Mouse (Mus musculus) neural tube, embryonic 14.5 days (tissue): ENCODE measurements around the gene Arhgap8. TPM values are rescaled to one million over a fixed set of nuclear protein-coding genes. Genes with fewer than 3 reads are reported as not detected.

ENCODE experiments used
- ATAC-seq: fragments of 200-750 bp; cut with Nextera tagmentation; 2 replicates; pipeline ENCODE4 v1.8.0; 2017; ENCODE audit warnings: low read depth, mild to moderate bottlenecking, moderate TSS enrichment, moderate library complexity
- H3K27ac ChIP-seq: fragments of 300-500 bp; sonication (generic); 2 replicates; pipeline ENCODE4 v1.5.1; 2014; ENCODE audit warnings: low read depth, mild to moderate bottlenecking, control low read depth, low read length, moderate library complexity, mixed read lengths
- H3K27me3 ChIP-seq: fragments of 300-500 bp; sonication (generic); 2 replicates; pipeline ENCODE4 v1.6.1; 2014; ENCODE audit warnings: low read length; ENCODE audit not compliant: control insufficient read depth, insufficient read depth
- H3K36me3 ChIP-seq: fragments of 300-500 bp; sonication (generic); 2 replicates; pipeline ENCODE4 v1.6.1; 2014; ENCODE audit warnings: low read length, mixed read lengths; ENCODE audit not compliant: control insufficient read depth, insufficient read depth
- H3K4me1 ChIP-seq: fragments of 300-500 bp; sonication (generic); 2 replicates; pipeline ENCODE4 v1.6.1; 2014; ENCODE audit warnings: low read length; ENCODE audit not compliant: control insufficient read depth, insufficient read depth
- H3K4me2 ChIP-seq: fragments of 300-500 bp; sonication (generic); 2 replicates; pipeline ENCODE4 v1.6.1; 2014; ENCODE audit warnings: mild to moderate bottlenecking, low read depth, low read length, control low read depth
- H3K4me3 ChIP-seq: fragments of 300-500 bp; sonication (generic); 2 replicates; pipeline ENCODE4 v1.5.1; 2014; ENCODE audit warnings: low read depth, low read length, control low read depth, mixed read lengths
- H3K9ac ChIP-seq: fragments of 300-500 bp; sonication (generic); replicated peaks from 2 replicates; pipeline ENCODE4 v1.6.1; 2014; ENCODE audit warnings: low read depth, mild to moderate bottlenecking, control low read depth, low read length, mixed read lengths
- H3K9me3 ChIP-seq: fragments of 300-500 bp; sonication (generic); 2 replicates; pipeline ENCODE4 v1.6.1; 2016; ENCODE audit warnings: low read length; ENCODE audit not compliant: control insufficient read depth
- WGBS: fragments of 180-500 bp; shearing (Covaris S2); extraction: QIAGEN DNeasy Blood & Tissue Kit; methylation state at CpG from one replicate; pipeline ENCODE4 v1.1.7; 2014; 5-methylcytosine and 5-hydroxymethylcytosine counted together
- polyA plus RNA-seq: library from polyadenylated mRNA; unstranded; fragments of >200 nt; fragmentation: Nextera tagmentation; extraction: Ambion mirVana; gene quantifications from 2 replicates; pipeline ENCODE4 v1.2.1, GENCODE M21; 2014

Gene Arhgap8
- polyA plus RNA-seq, 1 experiment from 2014 or later, result 2.5 TPM

GRCm38 (mm10) chr15:84817589-84817988 is 97.7 kb downstream of the Arhgap8 start:
- no peak overlapping the region for H3K4me3 ChIP-seq
- H3K27me3 ChIP-seq, result no peaks in the 10 kb centered on the region
- no peaks in the 10 kb centered on the region for H3K36me3 ChIP-seq
- H3K27ac ChIP-seq, result no peak overlapping the region
- WGBS, result 68% methylated on average over 3 of the region's 3 CpGs
- H3K9ac ChIP-seq, result no peak overlapping the region
- no peaks in the 10 kb centered on the region for H3K9me3 ChIP-seq
- no peak overlapping the region for H3K4me2 ChIP-seq
- ATAC-seq, result no peak
- peaks cover 29% of the 10 kb centered on the region for H3K4me1 ChIP-seq

DNA sequence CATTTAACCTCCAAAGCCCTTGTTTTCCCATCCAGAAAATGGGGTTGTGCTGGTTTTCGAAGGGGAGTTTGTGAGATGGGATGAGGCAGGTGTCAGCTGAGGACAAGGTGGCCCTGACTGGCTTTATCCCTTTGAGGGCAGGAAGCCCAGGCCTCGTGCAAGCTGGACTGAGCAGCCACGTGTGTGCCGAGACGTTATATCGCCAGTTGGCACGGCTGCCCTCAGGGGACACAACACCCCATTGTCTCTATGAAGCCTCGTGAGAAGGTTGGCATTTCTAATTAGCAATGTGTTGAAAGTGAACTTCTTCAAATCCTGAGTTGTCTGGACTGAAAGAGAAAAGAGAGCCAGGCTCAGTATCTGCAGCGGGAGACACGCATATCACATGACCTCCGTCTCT is 98.4 kb downstream of the Arhgap8 start:
- Histone ChIP-seq H3K4me2 (no peak overlapping the region), H3K9ac (no peak overlapping the region), H3K4me1 (peaks cover 23% of the 10 kb centered on the region), H3K9me3 (no peaks in the 10 kb centered on the region), H3K4me3 (no peak overlapping the region), H3K27me3 (no peaks in the 10 kb centered on the region), H3K27ac (no peak overlapping the region), H3K36me3 (no peaks in the 10 kb centered on the region)
- no peak for ATAC-seq
- WGBS, result 45% methylated on average over 11 of the region's 11 CpGs

DNA sequence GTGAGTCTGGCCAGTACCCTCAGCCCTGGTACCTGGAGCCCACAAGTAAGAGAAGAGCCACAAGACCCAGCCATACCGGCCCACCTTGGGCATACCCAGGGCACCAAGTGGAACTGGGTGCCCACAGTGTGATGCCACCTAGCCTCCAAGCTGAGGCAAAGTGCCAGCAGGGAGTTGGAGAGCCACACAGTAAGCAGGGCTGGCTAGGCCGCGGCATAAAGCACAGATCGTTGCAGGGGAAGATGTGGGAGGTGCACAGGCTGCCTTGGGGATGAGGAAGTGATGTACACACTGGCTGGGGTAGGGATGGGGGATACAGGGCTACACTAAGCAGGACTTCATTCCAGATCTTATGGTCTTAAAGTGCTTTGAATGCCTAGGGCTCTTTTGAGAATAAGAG is 101.0 kb downstream of the Arhgap8 start:
- H3K9ac ChIP-seq, result no peak overlapping the region
- no peaks in the 10 kb centered on the region for H3K9me3 ChIP-seq
- peaks cover 6% of the 10 kb centered on the region for H3K4me1 ChIP-seq
- no peaks in the 10 kb centered on the region for H3K36me3 ChIP-seq
- H3K27me3 ChIP-seq, result no peaks in the 10 kb centered on the region
- no peak for ATAC-seq
- 86% methylated on average over 4 of the region's 4 CpGs for WGBS
- no peak overlapping the region for H3K4me2 ChIP-seq
- no peak overlapping the region for H3K4me3 ChIP-seq
- H3K27ac ChIP-seq, result no peak overlapping the region

Other genes with a start within 250 kb of the Arhgap8 start
- 27.6 and 41.1 TPM in 2 replicates for gene Rtl6, start 162.2 kb upstream of the Arhgap8 start, polyA plus RNA-seq
- gene Prr5, start 50.4 kb upstream of the Arhgap8 start, polyA plus RNA-seq, result 23.6 and 27.9 TPM in 2 replicates
- gene Phf21b, start 136.0 kb downstream of the Arhgap8 start, polyA plus RNA-seq, result 9.2 and 12.5 TPM in 2 replicates
- gene Gm29666, start 200.0 kb downstream of the Arhgap8 start, polyA plus RNA-seq, result 0.75 and 0.96 TPM in 2 replicates
- gene Nup50, start 203.4 kb downstream of the Arhgap8 start, polyA plus RNA-seq, result 21.9 and 28.7 TPM in 2 replicates